Mouse (Mus musculus) ovary, postnatal 10 days (tissue): ENCODE results near the gene Gck.
A peak's percentile ranks its signal among the peaks of the same experiment; 100 is the strongest.

ENCODE experiments used
- DNase-seq: peaks from one replicate; pipeline ENCODE4 v3.0.0; 2022; ENCODE audit warnings: low spot score

Gck gene

DNA sequence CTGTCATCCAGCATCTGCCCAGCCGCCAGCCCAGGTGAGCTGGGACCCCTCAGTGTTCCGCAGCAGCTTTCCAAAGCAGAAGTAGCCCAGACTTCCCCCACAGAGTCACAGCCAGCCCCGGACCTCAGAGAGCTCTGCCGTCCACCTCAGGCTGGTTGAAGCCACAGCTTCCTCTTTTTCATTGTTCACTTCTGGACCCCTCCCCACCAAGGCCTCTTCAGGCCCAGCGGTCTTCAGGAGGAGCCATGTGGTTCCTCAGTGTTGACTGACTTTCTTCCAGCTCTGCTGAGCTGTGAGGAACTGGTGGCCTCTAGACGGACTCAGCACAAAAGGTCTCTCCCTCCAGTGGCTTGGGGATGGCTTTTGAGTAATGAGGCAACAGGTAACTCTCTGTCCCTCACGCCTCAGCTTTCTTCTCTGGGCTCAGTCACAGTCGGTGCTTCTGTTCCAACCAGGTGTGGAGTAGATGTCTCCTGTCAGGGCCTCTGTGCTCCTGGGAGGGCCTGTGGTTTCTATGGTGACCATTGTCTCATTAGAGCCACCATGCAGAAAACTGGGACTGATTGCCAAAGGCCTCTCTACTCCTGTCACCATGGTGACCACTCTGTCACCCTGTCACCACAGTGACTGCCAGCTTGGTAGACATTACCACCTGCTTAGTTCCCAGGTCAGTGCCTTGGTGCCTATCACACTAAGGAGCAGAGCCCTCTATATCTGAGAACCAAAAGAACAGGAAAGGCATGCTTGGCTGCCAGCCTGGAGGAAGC, at the start of gene Gck:
Gene Gck, minus strand, starts transcription at position 496 of the 767 bp plus-strand sequence.
- no peak for DNase-seq

GRCm38 (mm10) chr11:5998472-5998871, 48.6 kb upstream of the Gck start:
- no peak for DNase-seq

- peak; percentile 77 for DNase-seq
These were observed 46.1 kb upstream of the Gck start for GRCm38 (mm10) chr11:5995989-5996388.

- no peak for DNase-seq
These were observed 45.0 kb upstream of the Gck start for GRCm38 (mm10) chr11:5994880-5995279.

GRCm38 (mm10) chr11:5994212-5994611, 44.3 kb upstream of the Gck start:
- no peak for DNase-seq

DNA sequence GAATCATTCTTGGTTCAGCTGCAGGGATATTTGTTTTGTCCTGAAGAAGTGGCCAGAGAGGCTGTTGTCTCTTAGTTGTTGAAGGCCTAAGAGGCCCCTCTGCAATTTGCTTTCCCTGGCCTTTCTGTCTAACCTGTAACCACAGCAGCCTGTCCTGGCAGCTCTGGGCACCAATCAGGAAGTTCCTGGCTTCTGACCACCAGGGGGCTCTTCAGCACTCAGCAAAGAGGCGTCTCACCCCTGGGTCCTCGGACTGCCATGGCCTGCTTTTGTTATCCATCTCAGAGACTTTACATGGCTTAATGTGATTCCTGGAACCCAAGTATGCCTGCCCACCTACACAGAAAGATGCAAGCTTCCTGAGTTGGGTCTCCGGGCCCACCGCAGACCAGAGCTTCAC, 41.0 kb upstream of the Gck start:
- DNase-seq: no peak

DNA sequence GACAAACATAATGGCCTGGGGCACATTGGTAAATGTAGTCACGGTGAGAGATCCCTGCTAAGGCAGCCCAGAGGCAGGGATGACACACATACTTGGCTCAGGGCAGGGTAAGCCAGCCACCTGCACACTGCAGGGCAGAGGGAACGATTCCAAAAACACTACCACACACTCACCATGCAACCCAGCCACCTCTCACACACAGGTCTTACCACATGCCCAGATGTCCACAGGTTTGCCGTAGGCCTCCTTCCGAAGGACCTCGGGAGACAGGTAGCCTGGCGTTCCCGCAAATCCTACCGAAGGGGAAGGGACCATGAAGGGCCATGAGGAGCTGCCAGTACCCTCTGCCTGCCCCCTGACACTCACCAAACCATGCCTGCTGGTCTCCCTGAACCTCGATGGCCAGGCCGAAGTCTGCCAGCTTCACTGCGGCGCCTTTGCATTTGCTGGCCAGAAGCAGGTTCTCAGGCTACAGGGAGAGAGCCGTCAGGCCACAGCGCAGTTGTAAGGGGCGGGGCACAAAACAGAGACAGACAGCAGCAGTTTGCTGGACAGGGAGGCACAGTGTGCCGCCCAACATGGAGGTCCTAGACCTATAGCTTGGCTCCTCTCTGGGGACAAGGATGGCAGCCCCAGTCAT, 40.2 kb upstream of the Gck start:
- DNase-seq: no peak

GRCm38 (mm10) chr11:5988126-5988525, 38.2 kb upstream of the Gck start:
- no peak for DNase-seq

DNA sequence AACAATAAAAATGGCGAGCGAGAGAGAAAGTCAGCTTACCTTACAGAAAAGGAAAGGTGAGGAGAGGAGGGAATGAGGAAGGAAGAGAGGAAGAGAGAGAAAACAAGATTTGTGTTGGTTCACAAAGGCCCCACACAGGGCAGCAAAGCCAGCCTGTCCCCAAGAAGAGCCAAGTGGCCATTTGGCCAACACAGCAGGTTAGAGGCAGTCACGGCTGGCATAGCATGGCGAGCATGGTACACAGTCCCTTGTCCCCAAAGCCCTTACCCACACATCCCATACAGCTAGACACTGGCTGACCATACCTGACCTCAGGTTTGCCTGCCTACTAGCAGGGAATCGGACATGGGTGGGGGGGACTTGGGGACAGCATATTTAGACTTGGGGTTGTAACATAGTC, 33.7 kb upstream of the Gck start:
- DNase-seq: no peak

DNA sequence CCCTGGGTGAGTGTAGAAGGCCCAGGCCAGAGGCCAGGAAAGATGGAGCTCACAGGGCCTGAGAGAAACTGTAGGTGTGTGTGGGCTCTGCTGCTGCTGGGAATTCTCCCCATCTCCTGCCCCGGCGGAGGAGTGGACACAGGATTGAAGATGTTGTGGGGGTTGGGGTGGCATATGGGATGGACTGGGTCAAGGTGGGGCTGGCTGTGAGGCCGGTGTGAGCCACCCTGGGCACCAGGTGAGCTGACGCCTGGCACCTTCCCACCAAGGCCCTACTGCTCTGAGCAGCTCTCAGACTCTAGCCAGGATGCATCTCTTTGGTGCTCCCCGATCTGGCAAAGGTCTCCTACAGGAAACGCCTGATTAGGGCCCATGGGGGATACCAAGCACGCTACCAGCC, 31.4 kb upstream of the Gck start:
- DNase-seq: no peak

GRCm38 (mm10) chr11:5980561-5980960, 30.7 kb upstream of the Gck start:
- no peak for DNase-seq

DNA sequence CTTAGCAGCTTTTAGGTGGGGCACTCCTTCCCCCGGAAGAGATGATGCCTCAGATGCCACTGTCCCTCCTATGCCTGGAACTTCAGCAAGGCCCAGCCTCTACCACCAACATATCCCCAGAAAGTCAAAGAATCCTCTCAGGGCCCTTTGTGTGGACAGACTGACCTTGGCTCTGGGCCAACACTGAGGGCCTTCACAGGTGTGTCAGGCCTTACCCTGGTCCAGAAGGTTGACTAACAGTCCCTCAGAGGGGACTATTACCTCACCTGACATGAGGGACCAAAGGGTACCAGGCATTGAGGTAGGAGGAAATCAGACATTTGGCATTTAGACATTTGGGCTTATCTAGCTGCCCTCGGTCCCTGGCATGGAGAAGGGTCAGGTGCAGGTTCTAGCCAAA, 30.2 kb upstream of the Gck start:
- DNase-seq: no peak

DNA sequence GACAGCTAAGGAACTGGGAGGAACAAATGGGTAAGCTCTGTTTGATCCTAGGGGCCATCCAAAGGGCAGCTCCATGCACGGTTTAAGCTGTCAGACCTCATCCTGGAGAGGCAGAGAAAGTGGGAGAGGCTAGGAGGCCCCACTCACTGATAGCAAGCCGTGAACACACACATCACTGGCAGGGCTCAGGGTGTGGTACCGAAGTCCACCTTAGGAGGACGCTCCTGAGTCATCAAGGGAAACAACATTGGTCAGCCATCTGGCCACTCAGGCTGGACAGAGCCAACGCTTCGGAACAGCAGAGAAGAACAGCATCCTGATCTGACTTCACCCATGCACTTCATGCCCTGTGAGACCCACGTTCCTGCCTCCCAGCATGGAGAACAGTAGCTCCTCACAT, 29.2 kb upstream of the Gck start:
- no peak for DNase-seq

DNA sequence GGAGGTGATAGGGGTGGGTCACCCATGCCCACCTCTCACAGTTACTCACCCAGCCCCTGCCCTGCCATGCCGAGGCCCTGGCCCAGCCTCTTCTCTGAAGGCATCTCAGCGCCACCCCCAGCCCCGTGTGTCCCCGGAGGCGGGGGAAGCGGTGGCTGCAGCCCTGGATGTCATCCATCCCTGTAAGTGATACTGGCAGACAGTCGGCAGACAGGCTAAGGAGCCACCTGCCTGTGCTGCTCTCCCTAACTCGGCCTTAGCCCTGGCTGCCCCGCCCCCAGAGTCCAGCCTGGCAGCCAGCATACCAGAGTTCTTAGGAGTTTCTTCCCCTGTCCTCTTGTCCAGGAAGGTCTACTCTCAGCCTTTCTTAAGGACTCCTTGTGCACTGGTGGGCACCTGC, 26.2 kb upstream of the Gck start:
- no peak for DNase-seq

DNA sequence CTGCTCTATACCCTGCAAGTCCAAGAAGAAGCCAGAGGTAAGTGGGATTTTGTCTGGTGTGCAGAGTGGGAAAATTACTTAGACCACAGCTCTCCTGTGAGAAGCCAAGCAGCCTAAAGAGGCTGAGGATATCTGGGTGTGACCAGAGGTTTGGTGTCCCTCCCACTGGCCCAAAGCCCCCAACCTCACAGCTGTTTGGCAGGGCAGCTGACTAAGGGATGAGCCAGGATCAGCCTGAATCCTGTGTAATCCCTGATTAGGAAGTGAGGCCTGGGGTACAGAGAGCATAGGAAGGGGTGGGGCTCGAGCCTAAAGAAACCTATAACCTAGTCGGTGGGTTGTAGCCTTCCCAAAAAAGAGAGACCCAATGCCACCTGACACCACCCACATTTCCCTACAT, 25.2 kb upstream of the Gck start:
- DNase-seq: no peak

DNA sequence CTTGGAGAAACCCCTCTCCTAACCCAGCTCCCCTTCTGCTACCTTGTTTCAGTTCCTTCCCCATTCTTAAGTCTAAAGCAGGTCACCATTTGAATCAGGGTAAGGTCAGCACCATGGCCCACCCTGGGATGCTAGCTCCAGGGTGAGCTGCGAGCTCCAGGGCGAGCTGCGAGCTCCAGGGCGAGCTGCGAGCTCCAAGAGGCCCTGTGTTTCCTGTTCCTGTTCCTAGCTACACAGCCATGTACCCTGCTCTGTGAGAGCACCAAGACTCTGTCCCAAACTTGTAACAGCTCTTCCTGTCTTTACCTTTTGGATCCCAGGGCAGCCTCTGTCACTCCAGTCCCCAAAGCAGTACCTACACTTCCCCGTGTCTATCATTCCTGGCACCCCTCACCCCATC, 24.2 kb upstream of the Gck start:
- DNase-seq: no peak

DNA sequence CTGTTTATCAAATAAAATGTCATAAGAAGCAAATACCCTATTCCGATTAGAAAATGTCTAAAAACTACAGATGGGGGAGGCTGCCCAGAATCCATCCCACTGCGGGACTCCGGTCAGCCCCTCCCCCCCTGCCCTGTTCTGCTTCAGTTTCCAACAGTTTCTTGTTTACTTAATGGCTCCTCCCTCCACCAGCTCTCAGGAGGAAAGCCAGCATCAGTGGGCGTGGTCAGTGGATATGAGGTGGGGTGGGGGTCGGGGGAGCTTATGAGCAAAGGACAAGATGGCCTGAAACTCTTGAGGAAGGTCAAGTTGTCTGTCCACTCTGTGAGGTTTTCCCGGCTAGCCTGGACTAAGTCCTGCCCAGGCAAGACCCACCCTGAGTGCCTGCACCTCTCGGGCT, 23.3 kb upstream of the Gck start:
- DNase-seq: no peak

DNA sequence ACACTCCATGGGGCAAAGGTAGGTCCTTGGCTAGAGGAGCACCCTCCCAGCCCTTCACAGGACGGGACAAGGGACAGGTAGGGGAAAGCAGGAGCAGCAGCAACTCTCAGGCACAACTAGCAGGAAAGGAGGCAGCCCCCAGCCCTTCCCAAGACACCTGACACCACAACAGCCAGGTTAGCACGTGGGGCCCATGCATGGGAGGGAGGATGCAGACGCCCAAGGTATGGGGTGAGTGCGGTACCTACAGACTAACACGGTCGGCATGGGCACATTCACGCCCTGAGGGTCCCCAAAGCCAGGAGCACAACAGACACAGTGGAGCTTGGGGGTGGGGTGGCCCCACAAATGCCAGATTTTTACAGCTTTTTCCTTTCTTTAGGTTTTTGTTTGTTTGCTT, 21.3 kb upstream of the Gck start:
- no peak for DNase-seq

GRCm38 (mm10) chr11:5968223-5968622, 18.3 kb upstream of the Gck start:
- no peak for DNase-seq

DNA sequence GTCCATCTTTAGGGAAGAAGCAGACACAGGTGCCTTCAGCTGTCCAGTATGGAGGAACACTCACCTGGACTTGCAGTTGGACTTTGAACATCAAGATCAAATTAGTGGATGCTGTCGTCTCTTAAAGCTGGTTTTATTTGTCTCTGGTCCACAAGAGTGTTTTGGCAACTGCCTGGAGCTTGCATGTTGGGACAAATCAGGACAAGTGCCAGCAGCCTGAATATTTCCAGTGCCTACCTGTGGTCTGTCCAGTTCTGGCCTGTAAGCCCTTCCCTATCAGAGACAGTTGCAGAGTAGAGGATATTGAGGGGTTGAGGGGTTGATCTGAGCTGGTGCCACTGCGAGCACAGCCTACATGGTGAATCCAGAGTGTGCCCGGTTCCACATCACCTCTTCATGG, 16.9 kb upstream of the Gck start:
- no peak for DNase-seq

GRCm38 (mm10) chr11:5965865-5966264, 16.0 kb upstream of the Gck start:
- no peak for DNase-seq

GRCm38 (mm10) chr11:5960051-5960450, 10.2 kb upstream of the Gck start:
- DNase-seq: no peak

DNA sequence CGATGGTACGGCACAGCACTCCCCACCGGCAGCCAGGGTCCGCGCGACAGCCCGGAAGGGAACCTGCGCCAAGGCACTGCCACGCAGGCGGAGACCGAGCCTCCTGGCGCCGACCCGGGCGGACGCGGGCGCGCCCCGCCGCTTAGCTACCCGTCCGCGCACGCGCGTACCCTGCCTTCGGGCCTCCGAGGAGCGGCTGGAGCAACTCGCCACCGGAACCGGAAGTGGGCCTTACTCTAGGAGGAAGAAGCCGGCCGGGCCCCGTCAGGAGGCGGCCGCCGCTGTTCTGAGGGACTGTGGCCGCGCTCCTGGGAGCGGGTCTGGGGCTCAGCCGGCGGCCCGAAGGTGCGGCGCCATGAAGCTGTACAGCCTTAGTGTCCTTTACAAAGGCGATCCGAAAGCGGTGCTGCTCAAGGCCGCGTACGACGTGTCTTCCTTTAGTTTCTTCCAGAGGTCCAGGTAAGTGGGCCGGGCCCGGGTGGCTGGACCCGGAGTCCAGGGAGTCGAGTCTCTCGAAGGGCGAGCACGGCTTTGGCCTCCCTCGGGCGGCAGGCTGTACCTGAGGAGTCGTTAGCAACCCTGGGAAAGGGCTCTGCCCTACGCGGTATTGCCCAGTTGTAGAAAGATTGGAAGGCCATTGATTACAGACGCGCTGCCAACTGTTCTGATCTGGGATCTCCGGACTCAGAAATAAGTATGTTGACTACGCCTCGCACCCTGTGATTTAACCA, 5.8 kb upstream of the Gck start, which contains the start of gene Ykt6:
Gene Ykt6, plus strand, starts transcription at position 148 of the 731 bp plus-strand sequence.
- peak; percentile 88 for DNase-seq
